Mouse (Mus musculus) fat pad, adult 2 months (tissue): ENCODE measurements around the gene Tas2r137.

Source experiments
- DNase-seq: peaks from one replicate; pipeline ENCODE4 v3.0.0-alpha.2; 2011; ENCODE audit warnings: low read depth, low spot score; ENCODE audit errors: extremely low read depth

Tas2r137 gene

GRCm38 (mm10) chr6:40490933-40491332 lies at the start of gene Tas2r137:
Gene Tas2r137, plus strand, starts transcription at chr6:40491233.
- no peak for DNase-seq

GRCm38 (mm10) chr6:40441276-40441675 lies 49.8 kb upstream of the Tas2r137 start:
- DNase-seq: no peak

- DNase-seq: no peak
Observed at GRCm38 (mm10) chr6:40441755-40442154, 49.3 kb upstream of the Tas2r137 start.

GRCm38 (mm10) chr6:40443281-40443928 lies 47.6 kb upstream of the Tas2r137 start:
- DNase-seq: no peak

- DNase-seq: no peak
Observed at GRCm38 (mm10) chr6:40448626-40449025, 42.4 kb upstream of the Tas2r137 start.

- DNase-seq: no peak
Observed at GRCm38 (mm10) chr6:40454436-40455041, 36.5 kb upstream of the Tas2r137 start.

GRCm38 (mm10) chr6:40465710-40466109 lies 25.3 kb upstream of the Tas2r137 start:
- no peak for DNase-seq

GRCm38 (mm10) chr6:40470916-40471719 lies 19.9 kb upstream of the Tas2r137 start, which contains the start of gene Ssbp1:
Gene Ssbp1, plus strand, starts transcription at chr6:40471352.
- DNase-seq: peak; percentile 39

GRCm38 (mm10) chr6:40471720-40472010 lies 19.4 kb upstream of the Tas2r137 start:
- DNase-seq: no peak

- no peak for DNase-seq
Observed at GRCm38 (mm10) chr6:40476132-40476531, 14.9 kb upstream of the Tas2r137 start.

GRCm38 (mm10) chr6:40479705-40480104 lies 11.3 kb upstream of the Tas2r137 start:
- no peak for DNase-seq

- DNase-seq: no peak
Observed at GRCm38 (mm10) chr6:40482318-40482717, 8.7 kb upstream of the Tas2r137 start.

- DNase-seq: no peak
Observed at GRCm38 (mm10) chr6:40493229-40493628, 2.2 kb downstream of the Tas2r137 start, which contains the start of gene Tas2r108. Gene Tas2r108, plus strand, starts transcription at chr6:40493529.

GRCm38 (mm10) chr6:40519408-40519807 lies 28.4 kb downstream of the Tas2r137 start, which contains the start of gene Prss37:
Gene Prss37, minus strand, starts transcription at chr6:40519508.
- no peak for DNase-seq
